Mouse (Mus musculus): ENCODE results near the gene Iqce. TPM values are rescaled to one million over a fixed set of nuclear protein-coding genes. Genes with fewer than 3 reads are reported as not detected.
A peak's percentile ranks its signal among the peaks of the same experiment; 100 is the strongest.

The Iqce gene
- total and polyA plus RNA-seq, 3 experiments, result 2.2 to 11.2 (median 5.3) TPM

DNA sequence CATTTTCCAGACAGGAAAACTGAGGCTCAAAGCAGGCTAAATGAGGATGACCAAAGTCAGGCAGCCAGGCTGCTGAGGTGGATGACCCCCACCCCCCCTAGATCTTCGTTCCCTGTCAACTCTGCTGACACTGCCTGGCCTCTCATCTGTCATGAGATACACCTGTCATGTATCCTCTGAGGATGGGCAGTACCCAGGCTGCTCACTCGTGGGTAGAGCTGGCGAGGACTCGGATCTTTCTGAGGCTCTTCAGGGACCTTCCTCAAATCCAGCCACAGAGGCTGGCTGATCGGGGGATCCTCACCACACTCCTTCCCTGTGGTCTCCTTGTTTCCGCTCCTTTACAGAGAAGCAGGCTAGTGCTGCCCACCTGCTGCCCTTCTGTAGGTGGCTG, 86.1 kb downstream of the Iqce start:
- peaks cover 17 to 33% of the 10 kb centered on the region in 2 experiments for H3K4me1 ChIP-seq (ENCODE audit: control insufficient read depth in 1 of 2, insufficient read depth in 2 of 2)
- H3K9me3 ChIP-seq (replicated peaks; ENCODE audit: low read length), result no peaks in the 10 kb centered on the region
- no peak overlapping the region for H3K9ac ChIP-seq (ENCODE audit: insufficient read depth, low read depth)
- no peak overlapping the region for H3K4me2 ChIP-seq (ENCODE audit: insufficient read depth, low read depth, poor library complexity, severe bottlenecking)
- H3K4me3 ChIP-seq (replicated peaks in 1 of 3; ENCODE audit: low read depth in 2 of 3, low read length in 2 of 3, poor library complexity in 1 of 3), result no peak overlapping the region
- no peak overlapping the region for H3K27ac ChIP-seq (ENCODE audit: insufficient read depth, low read depth)
- no peaks in the 10 kb centered on the region for H3K79me2 ChIP-seq (replicated peaks; ENCODE audit: control insufficient read depth, extremely low read depth, insufficient read depth, poor library complexity, severe bottlenecking)
- dilution Hi-C loops (cut with MboI; ENCODE audit: extremely low pct_ligation_motif_present, extremely low pct_unique_long_range_greater_than_20kb, low sequenced_read_pairs) (no loop called here), in situ Hi-C loops (cut with MboI; ENCODE audit: low pct_ligation_motif_present, low pct_unique_long_range_greater_than_20kb, low sequenced_read_pairs) (loop anchor here (5.0 kb wide), 1 partner anchor 74 kb away; no protein-coding TSS in a partner anchor)
- no peak for DNase-seq (ENCODE audit: extremely low read depth)
- no peaks in the 10 kb centered on the region for H3K36me3 ChIP-seq (replicated peaks in 1 of 2; ENCODE audit: control insufficient read depth in 1 of 2, insufficient read depth in 1 of 2, low read length in 1 of 2)
- no peak for TF ChIP-seq MAZ (IDR thresholded peaks at IDR 0.05; ENCODE audit: low read depth, low read length)
- TF ChIP-seq SMC3 (IDR thresholded peaks at IDR 0.05; ENCODE audit: low read depth, low read length), result no peak
- no peak for TF ChIP-seq CHD1 (IDR thresholded peaks at IDR 0.05; ENCODE audit: low read depth, low read length)
- no peak for TF ChIP-seq CHD2 (IDR thresholded peaks at IDR 0.05; ENCODE audit: low read length)
- no peak for TF ChIP-seq ZKSCAN1 (IDR thresholded peaks at IDR 0.05; ENCODE audit: borderline replicate concordance, low read depth, low read length)
- TF ChIP-seq MAX (IDR thresholded peaks at IDR 0.05; ENCODE audit: low read length), result no peak
- TF ChIP-seq CTCF (conservative IDR thresholded peaks at IDR 0.05 in 1 of 2, IDR thresholded peaks at IDR 0.05 in 1 of 2; ENCODE audit: low read depth in 2 of 2, low read length in 2 of 2), result no peak
- H3K27me3 ChIP-seq (replicated peaks), result peaks cover 30% of the 10 kb centered on the region

DNA sequence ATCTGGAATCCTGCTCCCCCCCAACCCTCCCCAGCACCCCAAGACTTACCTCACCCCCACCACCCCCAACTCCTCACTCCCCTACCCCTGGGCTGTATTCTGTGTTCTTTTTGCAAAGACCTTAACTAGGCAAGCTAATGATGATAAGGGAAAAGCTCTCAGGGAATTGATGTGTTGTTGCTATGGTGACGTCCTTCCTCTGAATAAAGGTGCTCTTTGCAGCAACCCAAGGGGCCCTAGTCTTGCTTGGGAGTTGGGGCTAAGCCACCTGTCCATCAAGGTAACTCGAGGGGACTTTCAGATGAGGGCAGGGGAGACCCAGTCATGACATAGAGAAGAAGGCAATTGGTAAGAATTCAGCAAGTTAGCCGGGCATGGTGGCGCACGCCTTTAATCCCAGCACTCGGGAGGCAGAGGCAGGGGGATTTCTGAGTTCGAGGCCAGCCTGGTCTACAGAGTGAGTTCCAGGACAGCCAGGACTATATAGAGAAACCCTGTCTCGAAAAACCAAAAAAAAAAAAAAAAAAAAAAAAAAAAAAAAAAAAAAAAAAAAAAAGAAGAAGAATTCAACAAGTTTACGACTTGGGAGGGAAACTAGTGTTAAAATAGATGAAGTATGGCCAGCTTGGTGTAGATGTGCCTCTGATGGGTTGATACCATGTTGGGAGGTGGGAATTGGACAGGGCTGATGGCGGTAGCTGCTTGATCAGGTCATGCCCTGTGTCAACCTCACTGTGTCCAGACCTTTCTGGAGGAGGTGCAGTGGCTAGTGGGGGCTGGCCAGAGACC, 86.7 kb downstream of the Iqce start:
- no peak for DNase-seq (ENCODE audit: extremely low read depth)
- Histone ChIP-seq H3K79me2 (replicated peaks; ENCODE audit: control insufficient read depth, extremely low read depth, insufficient read depth, poor library complexity, severe bottlenecking) (no peaks in the 10 kb centered on the region), H3K27ac (ENCODE audit: insufficient read depth, low read depth) (no peak overlapping the region), H3K4me1 (ENCODE audit: control insufficient read depth in 1 of 2, insufficient read depth in 2 of 2) (peaks cover 17 to 33% of the 10 kb centered on the region in 2 experiments), H3K4me2 (ENCODE audit: insufficient read depth, low read depth, poor library complexity, severe bottlenecking) (no peak overlapping the region), H3K36me3 (replicated peaks in 1 of 2; ENCODE audit: control insufficient read depth in 1 of 2, insufficient read depth in 1 of 2, low read length in 1 of 2) (no peaks in the 10 kb centered on the region), H3K9ac (ENCODE audit: insufficient read depth, low read depth) (no peak overlapping the region), H3K27me3 (replicated peaks) (peaks cover 36% of the 10 kb centered on the region), H3K9me3 (replicated peaks; ENCODE audit: low read length) (no peaks in the 10 kb centered on the region), H3K4me3 (replicated peaks in 1 of 3; ENCODE audit: low read depth in 2 of 3, low read length in 2 of 3, poor library complexity in 1 of 3) (no peak overlapping the region)
- in situ Hi-C loops (cut with MboI; ENCODE audit: low pct_ligation_motif_present, low pct_unique_long_range_greater_than_20kb, low sequenced_read_pairs) (loop anchor here (5.0 kb wide), 1 partner anchor 73 kb away; no protein-coding TSS in a partner anchor), dilution Hi-C loops (cut with MboI; ENCODE audit: extremely low pct_ligation_motif_present, extremely low pct_unique_long_range_greater_than_20kb, low sequenced_read_pairs) (no loop called here)
- TF ChIP-seq ZNF384 (IDR thresholded peaks at IDR 0.05; ENCODE audit: low read depth, low read length), result peak; percentile 62
- TF ChIP-seq MYC (IDR thresholded peaks at IDR 0.05; ENCODE audit: low read depth, low read length), result no peak

DNA sequence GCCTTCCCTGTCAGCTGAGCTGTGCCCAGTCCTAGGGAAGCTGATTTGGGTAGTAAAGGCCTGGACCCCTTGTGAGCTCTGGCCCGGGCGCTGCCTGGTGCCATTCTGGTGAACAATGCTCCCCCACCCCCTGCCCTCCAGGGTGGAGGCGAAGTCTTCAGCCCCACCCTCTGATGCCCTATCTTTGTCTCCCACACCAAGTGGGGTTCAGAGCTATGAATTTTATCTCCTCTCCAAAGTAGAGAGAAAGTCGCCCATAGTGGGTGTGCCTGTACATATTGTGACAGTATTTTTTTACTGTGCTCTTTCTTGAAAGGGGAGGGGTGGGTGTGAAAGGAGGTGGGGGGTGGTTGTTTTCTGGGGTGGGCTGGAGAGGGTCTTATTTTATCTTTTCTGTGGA, 87.3 kb downstream of the Iqce start:
- no peak for DNase-seq (ENCODE audit: extremely low read depth)
- H3K36me3 ChIP-seq (replicated peaks in 1 of 2; ENCODE audit: control insufficient read depth in 1 of 2, insufficient read depth in 1 of 2, low read length in 1 of 2), result no peaks in the 10 kb centered on the region
- no peak overlapping the region for H3K27ac ChIP-seq (ENCODE audit: insufficient read depth, low read depth)
- dilution Hi-C loops (cut with MboI; ENCODE audit: extremely low pct_ligation_motif_present, extremely low pct_unique_long_range_greater_than_20kb, low sequenced_read_pairs) (no loop called here), in situ Hi-C loops (cut with MboI; ENCODE audit: low pct_ligation_motif_present, low pct_unique_long_range_greater_than_20kb, low sequenced_read_pairs) (loop anchor here (5.0 kb wide), 1 partner anchor 73 kb away; no protein-coding TSS in a partner anchor)
- TF ChIP-seq E2F4 (IDR thresholded peaks at IDR 0.05; ENCODE audit: insufficient replicate concordance, low read depth, low read length) (no peak), GABPA (IDR thresholded peaks at IDR 0.05; ENCODE audit: insufficient replicate concordance, low read depth, low read length) (no peak), BHLHE40 (IDR thresholded peaks at IDR 0.05; ENCODE audit: low read depth, low read length) (no peak), HCFC1 (IDR thresholded peaks at IDR 0.05; ENCODE audit: low read depth, low read length) (no peak), CTCF (conservative IDR thresholded peaks at IDR 0.05 in 1 of 2, IDR thresholded peaks at IDR 0.05 in 1 of 2; ENCODE audit: low read depth in 2 of 2, low read length in 2 of 2) (no peak), TBP (conservative IDR thresholded peaks at IDR 0.05; ENCODE audit: low read depth, low read length) (no peak), MAX (IDR thresholded peaks at IDR 0.05; ENCODE audit: low read length) (no peak), PAX5 (IDR thresholded peaks at IDR 0.05; ENCODE audit: low read length) (no peak), ZC3H11A (IDR thresholded peaks at IDR 0.05; ENCODE audit: low read depth, low read length) (no peak), RAD21 (IDR thresholded peaks at IDR 0.05; ENCODE audit: low read depth, low read length) (no peak), ZMIZ1 (IDR thresholded peaks at IDR 0.05; ENCODE audit: low read depth, low read length) (no peak), NELFE (IDR thresholded peaks at IDR 0.05; ENCODE audit: low read depth, low read length) (no peak), TCF12 (IDR thresholded peaks at IDR 0.05; ENCODE audit: low read depth, low read length) (no peak), SMC3 (IDR thresholded peaks at IDR 0.05; ENCODE audit: low read depth, low read length) (no peak)
- H3K4me2 ChIP-seq (ENCODE audit: insufficient read depth, low read depth, poor library complexity, severe bottlenecking), result no peak overlapping the region
- peaks cover 41% of the 10 kb centered on the region for H3K27me3 ChIP-seq (replicated peaks)
- H3K9me3 ChIP-seq (replicated peaks; ENCODE audit: low read length), result no peaks in the 10 kb centered on the region
- H3K79me2 ChIP-seq (replicated peaks; ENCODE audit: control insufficient read depth, extremely low read depth, insufficient read depth, poor library complexity, severe bottlenecking), result no peaks in the 10 kb centered on the region
- no peak overlapping the region for H3K9ac ChIP-seq (ENCODE audit: insufficient read depth, low read depth)
- no peak overlapping the region for H3K4me3 ChIP-seq (replicated peaks in 1 of 3; ENCODE audit: low read depth in 2 of 3, low read length in 2 of 3, poor library complexity in 1 of 3)
- peaks cover 17 to 28% of the 10 kb centered on the region in 2 experiments for H3K4me1 ChIP-seq (ENCODE audit: control insufficient read depth in 1 of 2, insufficient read depth in 2 of 2)
